Mouse (Mus musculus): Measurements from ENCODE around the gene Cdc42se2. TPM values are rescaled to one million over a fixed set of nuclear protein-coding genes. Genes with fewer than 3 reads are reported as not detected.

Gene Cdc42se2
- total and polyA plus RNA-seq, 3 experiments: 97.4 to 227 (median 99.1) TPM

DNA sequence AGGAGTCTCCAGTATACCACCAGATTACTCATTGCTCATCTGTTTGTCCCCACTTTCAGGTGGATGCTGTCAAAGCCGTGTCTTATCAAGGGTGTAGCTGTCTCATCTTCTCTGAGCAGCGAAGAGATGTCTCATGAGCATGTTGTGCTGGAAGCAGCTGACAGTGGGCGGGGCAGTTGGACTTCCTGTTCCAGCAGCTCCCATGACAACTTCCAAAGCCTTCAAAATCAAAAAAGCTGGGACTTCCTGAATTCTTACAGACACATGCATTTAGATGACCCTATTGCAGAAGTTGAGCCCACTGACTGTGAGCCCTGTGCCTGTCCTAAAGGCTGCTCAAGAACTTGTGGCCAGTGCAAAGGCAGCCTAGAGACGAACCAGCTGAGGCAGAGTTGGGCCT lies 96.3 kb downstream of the Cdc42se2 start:
- Histone ChIP-seq H3K27ac (ENCODE audit: insufficient read depth, low read depth) (no peak overlapping the region), H3K4me3 (replicated peaks in 1 of 3; ENCODE audit: low read depth in 2 of 3, low read length in 2 of 3, poor library complexity in 1 of 3) (no peak overlapping the region), H3K36me3 (replicated peaks in 1 of 2; ENCODE audit: control insufficient read depth in 1 of 2, insufficient read depth in 1 of 2, low read length in 1 of 2) (peaks cover 67 to 90% of the 10 kb centered on the region in 2 experiments), H3K79me2 (replicated peaks; ENCODE audit: control insufficient read depth, extremely low read depth, insufficient read depth, poor library complexity, severe bottlenecking) (no peaks in the 10 kb centered on the region; the same call in 1 of the 2 replicates), H3K4me1 (ENCODE audit: control insufficient read depth in 1 of 2, insufficient read depth in 2 of 2) (no peaks in the 10 kb centered on the region), H3K9ac (ENCODE audit: insufficient read depth, low read depth) (no peak overlapping the region), H3K4me2 (ENCODE audit: insufficient read depth, low read depth, poor library complexity, severe bottlenecking) (no peak overlapping the region), H3K27me3 (replicated peaks) (no peaks in the 10 kb centered on the region), H3K9me3 (replicated peaks; ENCODE audit: low read length) (no peaks in the 10 kb centered on the region)
- dilution Hi-C loops (cut with MboI; ENCODE audit: extremely low pct_ligation_motif_present, extremely low pct_unique_long_range_greater_than_20kb, low sequenced_read_pairs) (no loop called here), in situ Hi-C loops (cut with MboI; ENCODE audit: low pct_ligation_motif_present, low pct_unique_long_range_greater_than_20kb, low sequenced_read_pairs) (no loop called here)
- TF ChIP-seq KAT2A (IDR thresholded peaks at IDR 0.05; ENCODE audit: insufficient replicate concordance, low read length) (no peak), TCF12 (IDR thresholded peaks at IDR 0.05; ENCODE audit: low read depth, low read length) (no peak), USF2 (conservative IDR thresholded peaks at IDR 0.05; ENCODE audit: low read depth, low read length) (no peak), MEF2A (IDR thresholded peaks at IDR 0.05; ENCODE audit: borderline replicate concordance, low read depth, low read length) (no peak), ETS1 (conservative IDR thresholded peaks at IDR 0.05; ENCODE audit: low read depth, low read length) (no peak), MYC (IDR thresholded peaks at IDR 0.05; ENCODE audit: low read depth, low read length) (no peak), ZKSCAN1 (IDR thresholded peaks at IDR 0.05; ENCODE audit: borderline replicate concordance, low read depth, low read length) (no peak), RAD21 (IDR thresholded peaks at IDR 0.05; ENCODE audit: low read depth, low read length) (no peak), USF1 (IDR thresholded peaks at IDR 0.05; ENCODE audit: low read depth, low read length) (no peak), CHD1 (IDR thresholded peaks at IDR 0.05; ENCODE audit: low read depth, low read length) (no peak), SMC3 (IDR thresholded peaks at IDR 0.05; ENCODE audit: low read depth, low read length) (no peak), E2F4 (IDR thresholded peaks at IDR 0.05; ENCODE audit: insufficient replicate concordance, low read depth, low read length) (no peak), SIN3A (IDR thresholded peaks at IDR 0.05; ENCODE audit: low read length) (no peak), ZC3H11A (IDR thresholded peaks at IDR 0.05; ENCODE audit: low read depth, low read length) (no peak), PAX5 (IDR thresholded peaks at IDR 0.05; ENCODE audit: low read length) (no peak)
- no peak for DNase-seq (ENCODE audit: extremely low read depth)

DNA sequence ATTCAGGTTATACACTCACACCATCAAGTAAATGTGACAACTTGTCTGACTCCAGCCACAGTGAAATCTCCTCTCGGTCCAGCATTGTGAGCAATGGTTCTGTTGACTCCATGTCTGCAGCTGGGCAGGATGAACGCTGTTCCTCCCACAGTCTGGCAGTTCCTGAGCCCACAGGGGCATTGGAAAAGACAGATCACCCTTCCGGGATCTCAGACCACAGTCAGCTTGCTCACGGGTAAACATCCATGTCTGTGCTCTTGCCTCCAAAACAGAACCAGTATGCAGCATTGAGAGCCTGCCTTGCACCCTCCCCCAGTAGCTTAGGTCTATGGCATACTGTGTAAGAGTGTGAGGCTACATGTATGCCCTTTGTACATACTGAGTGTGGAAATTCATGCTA lies 97.3 kb downstream of the Cdc42se2 start:
- no peak overlapping the region for H3K27ac ChIP-seq (ENCODE audit: insufficient read depth, low read depth)

More for the DNA sequence above, 97.3 kb downstream of the Cdc42se2 start:
- peaks cover 65 to 88% of the 10 kb centered on the region in 2 experiments for H3K36me3 ChIP-seq (replicated peaks in 1 of 2; ENCODE audit: control insufficient read depth in 1 of 2, insufficient read depth in 1 of 2, low read length in 1 of 2)
- no peaks in the 10 kb centered on the region for H3K27me3 ChIP-seq (replicated peaks)
- TF ChIP-seq RCOR1 (conservative IDR thresholded peaks at IDR 0.05; ENCODE audit: low read depth, low read length): no peak
- TF ChIP-seq MAFK (IDR thresholded peaks at IDR 0.05; ENCODE audit: insufficient replicate concordance, low read length): no peak
- no peak for TF ChIP-seq CTCF (conservative IDR thresholded peaks at IDR 0.05 in 1 of 2, IDR thresholded peaks at IDR 0.05 in 1 of 2; ENCODE audit: low read depth in 2 of 2, low read length in 2 of 2)
- TF ChIP-seq SIN3A (IDR thresholded peaks at IDR 0.05; ENCODE audit: low read length): no peak
- no peak for TF ChIP-seq USF1 (IDR thresholded peaks at IDR 0.05; ENCODE audit: low read depth, low read length)
- TF ChIP-seq POLR2AphosphoS2 (IDR thresholded peaks at IDR 0.05; ENCODE audit: low read depth, low read length): no peak
- no peak for TF ChIP-seq MYC (IDR thresholded peaks at IDR 0.05; ENCODE audit: low read depth, low read length)
- no peak for TF ChIP-seq UBTF (IDR thresholded peaks at IDR 0.05; ENCODE audit: low read depth, low read length)
- dilution Hi-C loops (cut with MboI; ENCODE audit: extremely low pct_ligation_motif_present, extremely low pct_unique_long_range_greater_than_20kb, low sequenced_read_pairs): no loop called here
- in situ Hi-C loops (cut with MboI; ENCODE audit: low pct_ligation_motif_present, low pct_unique_long_range_greater_than_20kb, low sequenced_read_pairs): no loop called here
- H3K4me2 ChIP-seq (ENCODE audit: insufficient read depth, low read depth, poor library complexity, severe bottlenecking): no peak overlapping the region
- no peak overlapping the region for H3K4me3 ChIP-seq (replicated peaks in 1 of 3; ENCODE audit: low read depth in 2 of 3, low read length in 2 of 3, poor library complexity in 1 of 3)
- no peak overlapping the region for H3K9ac ChIP-seq (ENCODE audit: insufficient read depth, low read depth)
- no peaks in the 10 kb centered on the region; the same call in 1 of the 2 replicates for H3K79me2 ChIP-seq (replicated peaks; ENCODE audit: control insufficient read depth, extremely low read depth, insufficient read depth, poor library complexity, severe bottlenecking)
- H3K9me3 ChIP-seq (replicated peaks; ENCODE audit: low read length): no peaks in the 10 kb centered on the region
- no peaks in the 10 kb centered on the region for H3K4me1 ChIP-seq (ENCODE audit: control insufficient read depth in 1 of 2, insufficient read depth in 2 of 2)
- no peak for DNase-seq (ENCODE audit: extremely low read depth)
